Mouse (Mus musculus) left cerebral cortex, postnatal 36 days (tissue): ENCODE data around the gene Csn1s2a. TPM values are rescaled to one million over a fixed set of nuclear protein-coding genes. Genes with fewer than 3 reads are reported as not detected.
"Not testable (repeated sequence)": the region's sequence is repeated elsewhere in the genome, so short reads cannot be mapped to it uniquely, and the experiment has no call there.

Experiments
- DNase-seq, 2 experiments: peaks; one replicate each; pipeline ENCODE4 v3.0.0; 2021 to 2022; ENCODE audit warnings: low spot score in 2 of 2, mixed read lengths in 1 of 2
- intact Hi-C: fragments of 180-260 bp; cut with DNase I; formaldehyde crosslinking; loops from one replicate; pipeline ENCODE4 v1.15.1; 2025
- total RNA-seq, 2 experiments: library from RNA; stranded (reverse); gene quantifications; 2 replicates each; pipeline ENCODE4 v1.2.3; 2021

Csn1s2a gene
- total RNA-seq = not detected

DNA sequence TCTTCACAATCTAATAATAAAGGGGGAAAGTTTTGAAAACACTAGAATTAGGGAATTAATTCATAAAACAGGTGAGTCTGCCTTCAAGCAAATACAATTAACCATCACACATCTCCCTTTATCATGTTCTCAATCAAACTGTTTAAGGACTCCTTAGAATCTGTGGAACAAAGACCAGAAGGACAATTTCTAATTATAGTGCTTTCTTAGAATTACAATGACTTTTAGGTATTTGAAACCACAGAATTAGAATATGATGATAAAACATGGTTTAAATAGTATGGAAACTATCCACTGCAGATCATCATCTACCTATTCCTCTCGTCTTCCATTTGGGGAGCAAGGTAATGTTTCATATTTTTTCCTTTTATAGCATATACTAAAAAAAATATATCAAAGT, at the start of gene Csn1s2a:
TSS of gene Csn1s2a (plus strand) at position 301 of the 400 bp plus-strand sequence.
- intact Hi-C loops = no loop called here
- no peak for DNase-seq

DNA sequence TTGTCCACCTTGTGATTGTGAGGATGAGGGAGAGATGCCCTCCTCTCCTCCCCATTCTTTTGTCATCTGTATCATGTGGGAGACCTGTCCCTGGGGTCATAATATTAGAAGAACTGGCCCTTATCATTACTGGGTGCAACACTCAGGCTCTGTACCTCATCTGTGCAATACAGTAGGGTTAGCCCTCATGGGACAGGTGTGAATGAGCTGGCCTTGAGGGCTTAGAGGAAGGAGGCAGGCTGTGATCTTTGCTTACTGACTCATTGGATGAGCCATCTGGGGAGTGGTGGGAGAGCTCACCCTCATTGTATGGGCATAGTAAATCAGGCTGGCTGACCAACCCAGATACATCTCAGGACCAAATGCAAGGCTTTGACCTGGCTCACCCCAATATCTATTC, 39.5 kb upstream of the Csn1s2a start:
- DNase-seq = no peak
- intact Hi-C loops = no loop called here

DNA sequence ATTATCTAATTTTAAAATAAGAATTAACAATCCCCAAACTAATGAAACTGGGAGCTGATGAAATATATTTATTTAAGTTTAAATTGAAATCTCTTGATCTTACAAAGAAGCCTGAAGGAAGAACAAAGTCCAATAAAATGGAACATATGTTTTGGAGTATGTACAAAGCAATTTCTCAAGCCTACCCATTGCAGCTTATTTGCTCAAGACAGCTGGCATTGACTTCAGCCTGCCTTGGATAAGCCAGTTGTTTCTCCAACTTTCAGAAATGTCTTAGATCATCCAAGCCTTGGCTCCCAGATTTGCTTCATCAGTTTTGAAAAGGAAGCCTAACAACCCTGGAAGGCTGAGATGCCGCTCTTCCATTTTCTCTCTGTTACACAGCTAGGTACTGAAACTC, 20.9 kb upstream of the Csn1s2a start:
- intact Hi-C loops = no loop called here
- no peak for DNase-seq

DNA sequence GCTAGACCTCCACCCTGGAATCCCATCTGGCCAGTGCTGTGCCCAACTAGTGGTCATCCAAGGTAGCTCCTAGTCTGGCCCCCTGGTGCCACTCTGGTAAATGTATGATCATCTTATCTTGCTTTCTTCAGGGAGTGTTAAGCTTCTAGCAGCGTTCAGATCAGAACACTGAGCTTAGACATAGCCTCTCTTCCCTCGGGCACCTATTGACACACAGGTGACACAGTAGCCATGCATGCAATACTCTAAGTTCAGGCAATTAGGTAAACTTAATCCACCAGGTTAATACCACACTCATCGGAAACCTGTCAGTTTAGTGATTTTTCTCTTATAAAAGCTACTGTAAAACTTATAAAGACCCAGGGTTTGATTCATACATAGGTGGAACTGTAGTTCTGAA, 9.8 kb upstream of the Csn1s2a start:
- DNase-seq = no peak
- intact Hi-C loops = no loop called here

DNA sequence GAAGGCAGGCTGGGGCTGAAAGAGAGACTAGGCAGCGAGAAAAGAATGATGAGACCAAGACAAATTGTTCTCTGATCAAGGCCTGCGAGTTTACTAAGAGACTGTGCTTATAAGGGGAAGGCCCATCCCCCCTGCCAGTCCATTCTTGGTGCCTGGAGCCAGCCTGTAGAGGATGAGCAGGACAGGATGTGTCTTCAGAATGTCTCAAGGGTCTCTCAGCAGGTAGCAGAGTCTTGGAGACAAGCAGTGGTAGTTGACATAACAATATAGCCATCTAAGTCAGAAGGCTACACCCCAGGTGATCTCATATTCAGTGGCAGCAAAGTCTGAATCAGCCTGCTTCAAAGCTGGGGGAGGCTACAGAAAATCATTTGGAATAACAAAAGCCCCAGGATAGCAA, 2.2 kb upstream of the Csn1s2a start:
- intact Hi-C loops, DNase-seq: not testable (repeated sequence)

DNA sequence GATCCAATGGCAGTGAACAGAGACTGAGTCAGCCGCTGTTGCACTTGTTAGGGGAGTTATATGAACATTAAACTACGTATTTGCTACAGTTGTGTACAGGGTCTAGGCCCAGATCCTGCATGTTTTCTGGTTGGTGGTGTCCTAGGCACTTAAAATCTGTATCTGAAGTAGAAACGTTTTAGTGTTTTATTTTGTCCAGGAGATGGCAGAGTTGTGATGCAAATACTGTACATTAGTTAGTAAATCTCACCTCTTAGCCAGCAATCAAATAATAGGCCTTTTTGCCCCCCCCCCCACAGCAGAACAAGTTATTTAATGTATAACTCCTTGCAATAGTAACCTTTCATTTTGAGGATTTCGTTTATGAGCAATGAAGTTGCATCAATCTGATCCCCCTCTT, 8.4 kb downstream of the Csn1s2a start:
- intact Hi-C loops = loop anchor here (2.0 to 10.0 kb wide), 3 partner anchors 158 to 612 kb away; no protein-coding TSS in a partner anchor
- no peak for DNase-seq

DNA sequence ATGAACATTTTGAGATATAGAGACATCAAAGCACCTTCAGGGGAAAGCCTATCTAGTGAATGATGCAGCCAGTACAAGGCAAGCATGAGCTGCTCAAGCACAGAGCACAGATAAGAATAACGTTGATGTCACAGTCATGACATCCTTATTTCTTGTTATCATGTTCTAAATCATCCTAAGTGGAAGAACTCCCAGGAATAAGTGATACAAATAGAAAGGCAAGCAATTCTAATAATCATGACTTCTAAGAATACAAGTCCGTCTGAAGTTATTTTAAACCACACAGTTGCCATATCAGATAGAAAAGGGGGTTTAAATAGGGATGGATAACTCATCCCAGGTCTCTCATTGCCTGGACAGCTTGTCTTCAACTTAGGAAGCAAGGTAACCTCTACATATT, 33.4 kb downstream of the Csn1s2a start, which contains the start of gene Csn1s2b:
TSS of gene Csn1s2b (plus strand) at position 301 of the 400 bp plus-strand sequence.
- intact Hi-C loops = no loop called here
- DNase-seq = no peak

DNA sequence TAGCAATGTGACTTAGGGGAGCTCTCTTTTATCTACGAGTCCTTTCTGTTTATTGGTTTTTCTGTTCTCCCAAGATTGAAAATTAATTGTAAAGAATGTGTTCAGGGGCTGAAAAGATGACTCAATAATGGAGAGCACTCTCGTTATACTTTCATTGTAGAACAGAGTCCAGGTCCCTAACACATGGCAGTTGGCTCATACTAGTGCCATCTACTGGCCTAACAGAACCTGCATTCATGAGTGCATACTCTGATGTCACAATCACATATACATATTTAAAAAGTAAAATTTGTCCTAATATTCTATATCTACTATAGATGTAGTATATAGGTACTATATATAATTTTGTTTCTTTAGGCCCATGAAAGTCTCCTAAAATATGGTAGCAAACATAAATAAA, 34.9 kb downstream of the Csn1s2a start:
- DNase-seq = no peak
- intact Hi-C loops = no loop called here

DNA sequence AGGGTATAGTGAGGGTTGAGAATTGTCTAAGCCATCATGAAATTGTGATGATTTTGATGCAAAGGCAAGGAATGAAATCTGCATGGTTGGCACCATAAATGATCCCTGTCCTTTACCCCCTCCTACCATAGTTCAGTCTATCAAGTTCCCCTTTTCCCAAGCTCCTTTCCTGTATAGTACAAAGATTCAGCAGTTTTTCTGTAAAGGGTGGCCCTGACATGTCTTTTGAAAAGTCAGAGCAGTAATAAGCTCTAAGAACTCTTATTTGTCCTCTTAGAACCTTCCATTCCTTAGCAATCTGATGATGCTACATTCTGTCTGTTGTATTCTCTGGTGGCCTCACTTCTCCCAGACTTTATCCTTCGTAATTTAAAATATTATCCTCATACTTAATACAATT, 51.0 kb downstream of the Csn1s2a start, which contains the start of gene Prr27:
TSS of gene Prr27 (plus strand) at position 301 of the 400 bp plus-strand sequence.
- no peak for DNase-seq
- intact Hi-C loops = no loop called here

Other genes starting within 250 kb of the Csn1s2a start
- gene Sult1b1, start 236.4 kb upstream of the Csn1s2a start, total RNA-seq = not detected
- gene Sult1d1, start 205.5 kb upstream of the Csn1s2a start, total RNA-seq = not detected
- gene Sult1e1, start 183.0 kb upstream of the Csn1s2a start, total RNA-seq = not detected
- gene Csn1s1, start 108.4 kb upstream of the Csn1s2a start, total RNA-seq = not detected
- gene Csn2, start 74.9 kb upstream of the Csn1s2a start, total RNA-seq = not detected
- not detected for gene Csn1s2b, start 33.5 kb downstream of the Csn1s2a start, total RNA-seq
- gene Prr27, start 51.1 kb downstream of the Csn1s2a start, total RNA-seq = not detected
- gene Odam, start 110.5 kb downstream of the Csn1s2a start, total RNA-seq = not detected
- not detected for gene Csn3, start 151.0 kb downstream of the Csn1s2a start, total RNA-seq
- gene 2310003L06Rik, start 194.9 kb downstream of the Csn1s2a start, total RNA-seq = not detected
- gene Gm28434, start 194.9 kb downstream of the Csn1s2a start, total RNA-seq = not detected
- not detected for gene Cabs1, start 204.9 kb downstream of the Csn1s2a start, total RNA-seq
- not detected for gene Smr3a, start 228.0 kb downstream of the Csn1s2a start, total RNA-seq